Mouse (Mus musculus) adrenal gland, adult (tissue): ENCODE data around the gene Pak6.
"Not testable (repeated sequence)": the region's sequence is repeated elsewhere in the genome, so short reads cannot be mapped to it uniquely, and the experiment has no call there.

Experiments
- DNase-seq, 2 experiments: peaks; one replicate each; pipeline ENCODE4 v3.0.0; 2022 to 2023; ENCODE audit warnings: low spot score in 1 of 2; ENCODE audit not compliant: inconsistent age in 2 of 2

Gene Pak6

GRCm38 (mm10) chr2:118662902-118663803 lies at the start of gene Pak6:
TSS of gene Pak6 (plus strand) at chr2:118663303.
- peak in 1 of 2 experiments; percentile 69 for DNase-seq

- no peak for DNase-seq
These were observed 45.1 kb upstream of the Pak6 start for GRCm38 (mm10) chr2:118618013-118618412.

GRCm38 (mm10) chr2:118620101-118620500 lies 43.0 kb upstream of the Pak6 start:
- DNase-seq, result no peak

GRCm38 (mm10) chr2:118620608-118621007 lies 42.5 kb upstream of the Pak6 start:
- DNase-seq, result no peak

GRCm38 (mm10) chr2:118629276-118629675 lies 33.8 kb upstream of the Pak6 start:
- DNase-seq, result no peak

GRCm38 (mm10) chr2:118633441-118633840 lies 29.7 kb upstream of the Pak6 start:
- no peak for DNase-seq

GRCm38 (mm10) chr2:118637258-118637657 lies 25.8 kb upstream of the Pak6 start:
- no peak for DNase-seq

- peak; percentile 61 to 91 for DNase-seq
These were observed 25.1 kb upstream of the Pak6 start for GRCm38 (mm10) chr2:118637888-118638526.

GRCm38 (mm10) chr2:118638686-118639085 lies 24.4 kb upstream of the Pak6 start:
- no peak for DNase-seq

- no peak for DNase-seq
These were observed 22.0 kb upstream of the Pak6 start for GRCm38 (mm10) chr2:118641147-118641546.

- DNase-seq, result no peak
These were observed 20.7 kb upstream of the Pak6 start for GRCm38 (mm10) chr2:118642431-118642830.

- no peak for DNase-seq
These were observed 20.2 kb upstream of the Pak6 start for GRCm38 (mm10) chr2:118642942-118643341.

- DNase-seq, result no peak
These were observed 16.4 kb upstream of the Pak6 start for GRCm38 (mm10) chr2:118646665-118647064.

- not testable (repeated sequence) for DNase-seq
These were observed 12.4 kb upstream of the Pak6 start for GRCm38 (mm10) chr2:118650697-118651096.

- peak in 1 of 2 experiments; percentile 69 for DNase-seq
These were observed 6.3 kb upstream of the Pak6 start for GRCm38 (mm10) chr2:118656688-118657281.

GRCm38 (mm10) chr2:118658457-118658856 lies 4.6 kb upstream of the Pak6 start:
- peak in 1 of 2 experiments; percentile 56 for DNase-seq

- DNase-seq, result peak; percentile 75 to 94
These were observed 4.0 kb upstream of the Pak6 start for GRCm38 (mm10) chr2:118659077-118659476.

GRCm38 (mm10) chr2:118659493-118659892 lies 3.6 kb upstream of the Pak6 start:
- no peak for DNase-seq

- DNase-seq, result peak; percentile 60 to 87
These were observed 3.1 kb upstream of the Pak6 start for GRCm38 (mm10) chr2:118659998-118660452.

GRCm38 (mm10) chr2:118661891-118662290 lies 1.2 kb upstream of the Pak6 start:
- DNase-seq, result no peak
